Mouse (Mus musculus) embryonic facial prominence, embryonic 14.5 days (tissue): ENCODE data around the gene Bcl7c. TPM values are rescaled to one million over a fixed set of nuclear protein-coding genes. Genes with fewer than 3 reads are reported as not detected.

Experiments
- ATAC-seq: fragments of 200-750 bp; cut with Nextera tagmentation; 2 replicates; pipeline ENCODE4 v1.8.0; 2017; ENCODE audit warnings: low read depth, moderate number of reproducible peaks, moderate TSS enrichment
- DNase-seq: peaks from one replicate; pipeline ENCODE4 v3.0.0-alpha.2; 2015; ENCODE audit warnings: low spot score
- H3K27ac ChIP-seq: fragments of 300-500 bp; sonication (generic); replicated peaks from 2 replicates; pipeline ENCODE4 v1.5.1; 2014; ENCODE audit warnings: low read depth, mild to moderate bottlenecking, low read length, moderate library complexity
- H3K27me3 ChIP-seq: fragments of 300-500 bp; sonication (generic); replicated peaks from 2 replicates; pipeline ENCODE4 v1.6.1; 2014; ENCODE audit warnings: low read length; ENCODE audit not compliant: control insufficient read depth, insufficient read depth
- H3K36me3 ChIP-seq: fragments of 300-500 bp; sonication (generic); 2 replicates; pipeline ENCODE4 v1.6.1; 2014; ENCODE audit warnings: low read length, mixed read lengths; ENCODE audit not compliant: control insufficient read depth, insufficient read depth
- H3K4me1 ChIP-seq: fragments of 300-500 bp; sonication (generic); 2 replicates; pipeline ENCODE4 v1.6.1; 2014; ENCODE audit warnings: antibody characterized with exemption, low read length; ENCODE audit not compliant: control insufficient read depth, insufficient read depth
- H3K4me2 ChIP-seq: fragments of 300-500 bp; sonication (generic); 2 replicates; pipeline ENCODE4 v1.6.1; 2014; ENCODE audit warnings: low read depth, mild to moderate bottlenecking, low read length, moderate library complexity, mixed read lengths
- H3K4me3 ChIP-seq: fragments of 300-500 bp; sonication (generic); 2 replicates; pipeline ENCODE4 v1.5.1; 2014; ENCODE audit warnings: low read depth, mild to moderate bottlenecking, low read length
- H3K9ac ChIP-seq: fragments of 300-500 bp; sonication (generic); 2 replicates; pipeline ENCODE4 v1.6.1; 2014; ENCODE audit warnings: low read depth, mild to moderate bottlenecking, low read length, moderate library complexity, mixed read lengths
- H3K9me3 ChIP-seq: fragments of 300-500 bp; sonication (generic); 2 replicates; pipeline ENCODE4 v1.6.1; 2016; ENCODE audit warnings: low read length; ENCODE audit not compliant: control insufficient read depth
- WGBS: fragments of 180-500 bp; shearing (Covaris S2); extraction: QIAGEN DNeasy Blood & Tissue Kit; methylation state at CpG from one replicate; pipeline ENCODE4 v1.1.7; 2014; 5-methylcytosine and 5-hydroxymethylcytosine counted together
- polyA plus RNA-seq: library from polyadenylated mRNA; unstranded; fragments of >200 nt; fragmentation: Nextera tagmentation; extraction: Ambion mirVana; gene quantifications from 2 replicates; pipeline ENCODE4 v1.2.1, GENCODE M21; 2014

Bcl7c gene
- polyA plus RNA-seq, 1 experiment from 2014 or later: 86.6 TPM

DNA sequence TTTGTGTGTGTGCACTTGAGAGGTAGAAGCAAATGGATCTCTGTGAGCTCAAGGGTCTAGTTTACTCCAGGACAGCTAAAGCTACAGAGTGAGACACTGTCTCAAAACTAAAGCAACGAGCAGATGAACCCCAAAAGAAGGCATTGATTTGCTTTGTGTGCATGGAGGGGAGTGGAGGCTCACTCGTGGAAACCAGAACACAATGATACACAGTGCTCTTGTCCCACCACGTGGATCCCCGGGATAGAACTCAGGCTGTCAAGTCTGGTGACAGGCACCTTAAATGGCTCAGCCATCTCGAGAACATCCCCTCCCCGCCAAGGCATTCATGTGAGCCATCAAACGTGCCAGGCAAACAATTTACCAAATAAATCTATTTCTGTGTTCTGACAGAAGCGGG is 41.6 kb downstream of the Bcl7c start:
- H3K9me3 ChIP-seq: no peaks in the 10 kb centered on the region
- DNase-seq (no peak), ATAC-seq (no peak)
- H3K4me3 ChIP-seq: no peak overlapping the region
- no peak overlapping the region for H3K4me2 ChIP-seq
- H3K9ac ChIP-seq: no peak overlapping the region
- H3K4me1 ChIP-seq: no peaks in the 10 kb centered on the region
- H3K27ac ChIP-seq: no peak overlapping the region
- 83% methylated on average over 8 of the region's 8 CpGs for WGBS
- H3K36me3 ChIP-seq: peaks cover 43% of the 10 kb centered on the region
- H3K27me3 ChIP-seq: no peaks in the 10 kb centered on the region

DNA sequence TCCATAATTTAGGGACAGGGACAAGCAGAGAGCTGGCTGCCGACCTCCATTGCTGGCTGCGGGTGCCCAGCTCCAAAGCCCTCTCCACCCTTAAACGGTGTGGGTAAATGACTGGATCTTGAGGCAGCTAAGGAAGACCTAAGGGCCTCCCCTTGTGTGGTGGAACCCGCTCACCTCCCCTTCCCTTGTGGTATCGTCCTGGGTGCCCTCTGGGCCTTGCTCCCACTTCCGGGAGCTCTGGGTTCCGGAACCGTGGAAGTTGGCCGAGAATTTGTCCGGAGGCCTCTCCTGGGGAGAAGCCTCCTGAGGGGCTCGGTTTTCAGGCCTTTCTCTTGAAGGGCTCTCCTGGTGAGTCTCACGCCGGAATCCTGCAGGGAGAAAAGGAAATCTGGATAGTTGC is 42.1 kb downstream of the Bcl7c start:
- H3K4me1 ChIP-seq: no peaks in the 10 kb centered on the region
- H3K36me3 ChIP-seq: peaks cover 40% of the 10 kb centered on the region
- WGBS: 83% methylated on average over 11 of the region's 13 CpGs
- H3K27ac ChIP-seq: no peak overlapping the region
- H3K4me3 ChIP-seq: no peak overlapping the region
- DNase-seq (no peak), ATAC-seq (no peak)
- no peak overlapping the region for H3K4me2 ChIP-seq
- H3K27me3 ChIP-seq: no peaks in the 10 kb centered on the region
- H3K9me3 ChIP-seq: no peaks in the 10 kb centered on the region
- no peak overlapping the region for H3K9ac ChIP-seq

DNA sequence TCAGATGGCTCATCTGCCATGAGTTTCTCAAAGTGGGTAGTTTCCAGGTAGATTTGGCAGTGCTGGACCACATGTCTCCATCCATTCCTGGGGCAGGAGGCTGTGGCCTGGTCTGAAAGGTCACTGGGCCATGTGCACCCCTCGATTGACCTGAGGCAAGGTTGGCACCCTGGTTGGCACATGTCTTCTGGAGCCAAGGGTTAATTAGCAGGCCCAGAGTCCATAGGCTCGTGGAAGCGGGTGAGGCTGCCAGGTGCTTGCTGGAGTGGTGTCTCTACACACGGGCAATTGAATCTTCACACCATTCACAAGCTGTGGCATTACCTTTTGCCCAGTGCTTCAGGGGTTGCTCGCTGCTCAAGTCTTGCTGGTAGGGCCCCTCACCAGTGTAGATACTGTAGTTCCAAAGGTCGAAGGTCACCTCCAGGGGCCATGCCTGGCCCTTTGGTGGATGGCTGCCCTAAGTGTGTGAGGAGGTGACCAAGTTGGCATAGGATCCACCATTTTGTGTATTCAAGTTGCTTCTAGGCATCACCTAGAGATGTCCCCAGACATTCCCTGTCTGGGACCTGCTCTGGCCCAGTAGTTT is 42.6 kb downstream of the Bcl7c start:
- no peak for ATAC-seq
- H3K9ac ChIP-seq: no peak overlapping the region

DNA sequence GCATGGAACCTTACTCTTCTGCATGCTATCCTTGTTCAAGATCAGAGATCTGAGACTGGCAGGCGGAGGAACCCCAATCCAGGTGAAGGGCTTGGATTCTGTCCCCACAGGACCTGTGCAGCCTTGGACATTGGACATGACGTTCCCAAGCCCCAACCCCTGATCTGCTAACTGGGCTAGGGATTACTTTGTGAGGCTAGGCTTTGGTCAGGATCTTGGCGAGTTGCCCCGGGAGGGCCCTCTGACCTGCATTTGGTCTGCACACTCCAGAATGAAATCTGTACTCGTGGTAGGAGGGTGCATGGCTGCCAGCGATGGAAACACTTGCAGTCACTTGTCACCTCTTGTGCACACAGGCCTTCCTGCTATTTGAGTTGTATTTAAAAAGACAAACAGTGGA is 45.8 kb downstream of the Bcl7c start:
- Histone ChIP-seq H3K9ac (no peak overlapping the region), H3K27ac (no peak overlapping the region), H3K36me3 (peaks cover 32% of the 10 kb centered on the region), H3K4me2 (no peak overlapping the region), H3K9me3 (0 out of 2 replicates have a peak, but pooled peaks cover 3% of the 10 kb centered on the region), H3K4me3 (no peak overlapping the region), H3K27me3 (no peaks in the 10 kb centered on the region), H3K4me1 (no peaks in the 10 kb centered on the region)
- ATAC-seq (no peak), DNase-seq (no peak)
- WGBS: 88% methylated on average over 6 of the region's 6 CpGs

More for the DNA sequence above, 42.6 kb downstream of the Bcl7c start:
- DNase-seq: no peak
- H3K27me3 ChIP-seq: no peaks in the 10 kb centered on the region
- no peak overlapping the region for H3K4me3 ChIP-seq
- peaks cover 39% of the 10 kb centered on the region for H3K36me3 ChIP-seq
- H3K9me3 ChIP-seq: 0 out of 2 replicates have a peak, but pooled peaks cover 2% of the 10 kb centered on the region
- no peak overlapping the region for H3K27ac ChIP-seq
- H3K4me1 ChIP-seq: no peaks in the 10 kb centered on the region
- no peak overlapping the region for H3K4me2 ChIP-seq
- 90% methylated on average over 6 of the region's 6 CpGs for WGBS

DNA sequence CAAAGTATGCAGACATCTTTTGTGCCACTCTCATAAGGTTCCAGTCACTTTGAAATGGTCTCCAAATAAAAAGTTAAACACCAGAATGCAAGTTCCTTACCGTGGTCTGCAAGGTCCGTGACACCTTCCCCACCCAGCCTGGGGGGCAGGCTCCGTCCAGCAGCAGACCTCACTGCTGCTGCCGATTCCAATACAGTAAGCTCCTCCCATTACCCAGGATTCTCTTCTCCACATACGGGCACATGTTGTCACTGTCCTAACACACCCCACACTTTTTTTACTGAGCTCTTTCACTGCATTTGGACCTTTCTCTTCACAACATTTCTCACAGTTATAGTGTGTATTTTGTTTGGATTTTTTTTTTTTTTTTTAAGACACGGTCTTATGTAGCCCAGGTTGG is 46.9 kb downstream of the Bcl7c start:
- Histone ChIP-seq H3K4me2 (no peak overlapping the region), H3K27ac (no peak overlapping the region), H3K4me3 (no peak overlapping the region), H3K36me3 (peaks cover 28% of the 10 kb centered on the region), H3K4me1 (no peaks in the 10 kb centered on the region), H3K9me3 (0 out of 2 replicates have a peak, but pooled peaks cover 3% of the 10 kb centered on the region), H3K9ac (no peak overlapping the region), H3K27me3 (no peaks in the 10 kb centered on the region)
- 82% methylated on average over 6 of the region's 6 CpGs for WGBS
- DNase-seq: no peak
- ATAC-seq: no peak

DNA sequence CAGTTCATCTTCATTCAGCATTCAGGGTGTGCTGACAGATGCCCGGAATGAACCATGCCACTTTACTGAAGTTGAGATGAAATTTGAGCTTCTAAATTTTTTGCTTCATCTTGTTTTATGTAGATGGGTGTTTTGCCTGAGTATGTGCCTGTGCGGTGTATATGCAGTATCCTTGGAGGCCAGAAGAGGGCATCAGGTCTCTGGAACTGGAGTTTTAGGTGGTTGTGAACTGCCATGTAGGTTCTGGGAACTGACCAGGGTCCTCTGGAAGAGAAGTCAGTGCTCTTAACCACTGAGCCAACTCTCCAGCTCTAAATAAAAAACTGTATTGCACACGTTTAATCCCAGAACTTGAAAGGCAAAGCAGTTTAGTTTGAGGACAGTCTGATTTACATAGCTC is 47.9 kb downstream of the Bcl7c start:
- no peaks in the 10 kb centered on the region for H3K4me1 ChIP-seq
- DNase-seq: no peak
- WGBS: 82% methylated on average over 3 of the region's 3 CpGs
- no peaks in the 10 kb centered on the region for H3K27me3 ChIP-seq
- no peak overlapping the region for H3K27ac ChIP-seq
- no peak overlapping the region for H3K9ac ChIP-seq
- no peak overlapping the region for H3K4me3 ChIP-seq
- 0 out of 2 replicates have a peak, but pooled peaks cover 3% of the 10 kb centered on the region for H3K9me3 ChIP-seq
- H3K4me2 ChIP-seq: no peak overlapping the region
- H3K36me3 ChIP-seq: peaks cover 18% of the 10 kb centered on the region
- ATAC-seq: no peak

DNA sequence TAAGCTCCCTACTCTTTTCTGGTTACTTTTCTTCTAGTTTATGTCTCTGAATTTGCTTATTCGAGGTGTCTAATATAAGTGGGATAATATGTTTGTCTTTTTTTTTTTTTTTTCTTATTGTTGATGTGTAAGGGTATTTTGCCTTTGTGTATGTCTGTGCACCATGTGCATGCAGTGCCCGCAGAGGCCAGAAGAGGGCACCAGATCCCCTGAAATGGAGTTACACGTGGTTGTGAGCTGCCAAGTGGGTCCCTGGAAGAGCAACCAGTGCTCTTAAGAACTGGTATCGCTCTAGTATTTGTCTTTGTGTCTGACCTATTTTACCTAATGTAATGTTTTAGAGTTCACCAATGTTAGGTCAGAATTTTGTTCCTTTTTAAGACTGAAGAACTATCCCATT is 51.8 kb downstream of the Bcl7c start:
- no peak for DNase-seq
- Histone ChIP-seq H3K9ac (no peak overlapping the region), H3K4me2 (no peak overlapping the region), H3K27ac (no peak overlapping the region), H3K4me1 (no peaks in the 10 kb centered on the region), H3K9me3 (0 out of 2 replicates have a peak, but pooled peaks cover 3% of the 10 kb centered on the region), H3K36me3 (no peaks in the 10 kb centered on the region), H3K27me3 (no peaks in the 10 kb centered on the region), H3K4me3 (no peak overlapping the region)
- WGBS: 35% methylated on average over 4 of the region's 4 CpGs
- no peak for ATAC-seq

DNA sequence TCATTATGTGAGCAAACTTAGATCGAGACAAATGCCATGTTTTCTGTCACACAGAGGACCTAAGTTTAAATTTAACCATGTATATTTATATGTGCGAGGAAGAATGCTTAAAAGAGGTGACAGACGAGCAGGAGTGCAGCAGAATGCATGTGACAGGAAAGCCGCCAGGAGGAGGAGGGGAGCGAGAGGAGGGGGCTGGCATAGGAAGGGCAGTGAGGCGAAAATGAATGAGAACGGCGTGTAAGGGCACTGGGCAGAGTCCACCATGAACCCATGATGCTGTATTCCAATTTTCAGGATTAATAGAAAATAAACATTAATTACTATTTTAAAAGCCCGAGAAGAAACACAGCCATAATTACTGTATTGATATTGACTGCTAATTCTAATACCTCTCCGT is 54.4 kb downstream of the Bcl7c start:
- Histone ChIP-seq H3K4me2 (no peak overlapping the region), H3K36me3 (no peaks in the 10 kb centered on the region), H3K27me3 (no peaks in the 10 kb centered on the region), H3K9me3 (no peaks in the 10 kb centered on the region), H3K9ac (no peak overlapping the region), H3K4me1 (no peaks in the 10 kb centered on the region), H3K4me3 (no peak overlapping the region), H3K27ac (no peak overlapping the region)
- 78% methylated on average over 10 of the region's 10 CpGs for WGBS
- ATAC-seq: no peak
- DNase-seq: no peak

DNA sequence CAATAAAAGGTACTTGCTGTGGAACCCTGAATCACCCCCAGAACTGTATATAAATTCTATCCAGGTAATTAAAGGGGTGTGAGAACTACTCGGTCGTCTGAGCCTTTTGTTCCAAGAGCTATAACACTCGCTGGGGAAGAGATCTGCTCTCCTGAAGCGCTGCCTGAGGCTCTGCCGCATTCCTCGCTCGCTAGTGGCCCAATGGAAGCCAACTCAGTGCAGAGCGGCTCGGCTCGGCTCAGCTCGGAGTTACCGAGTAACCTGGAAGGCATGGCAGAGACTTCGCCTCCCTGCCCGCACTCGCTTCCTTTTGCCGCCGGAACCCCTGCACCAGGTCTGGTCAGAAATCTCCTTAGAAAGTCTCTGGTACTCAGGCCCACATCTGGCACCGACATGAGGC is 56.7 kb downstream of the Bcl7c start:
- Histone ChIP-seq H3K4me1 (no peaks in the 10 kb centered on the region), H3K4me3 (peak overlapping the region; percentile 17), H3K9ac (peak overlapping the region; percentile 47), H3K9me3 (no peaks in the 10 kb centered on the region), H3K4me2 (peak overlapping the region; percentile 48), H3K36me3 (no peaks in the 10 kb centered on the region), H3K27me3 (no peaks in the 10 kb centered on the region), H3K27ac (no peak overlapping the region; the same call in 1 of the 2 replicates)
- ATAC-seq (peak; percentile 78), DNase-seq (peak; percentile 53)
- 5% methylated on average over 18 of the region's 18 CpGs for WGBS
